Mouse (Mus musculus) forebrain, postnatal 0 days (tissue): ENCODE measurements around the gene Map3k20. TPM values are rescaled to one million over a fixed set of nuclear protein-coding genes. Genes with fewer than 3 reads are reported as not detected.

Experiments used
- ATAC-seq: fragments of 200-750 bp; cut with Nextera tagmentation; 2 replicates; pipeline ENCODE4 v1.8.0; 2017; ENCODE audit warnings: mild to moderate bottlenecking, moderate library complexity
- DNase-seq: peaks from one replicate; pipeline ENCODE4 v3.0.0-alpha.2; 2015
- H3K27ac ChIP-seq: fragments of 300-500 bp; sonication (generic); 2 replicates; pipeline ENCODE4 v1.5.1; 2014; ENCODE audit warnings: low read depth, mild to moderate bottlenecking, antibody characterized with exemption, low read length, moderate library complexity, mixed read lengths
- H3K27me3 ChIP-seq: fragments of 300-500 bp; sonication (generic); 2 replicates; pipeline ENCODE4 v1.6.1; 2014; ENCODE audit warnings: mild to moderate bottlenecking, low read length, mixed read lengths; ENCODE audit not compliant: insufficient read depth
- H3K36me3 ChIP-seq: fragments of 300-500 bp; sonication (generic); 2 replicates; pipeline ENCODE4 v1.6.1; 2014; ENCODE audit warnings: mild to moderate bottlenecking, moderate library complexity; ENCODE audit not compliant: insufficient read depth
- H3K4me1 ChIP-seq: fragments of 300-500 bp; sonication (generic); 2 replicates; pipeline ENCODE4 v1.6.1; 2014; ENCODE audit warnings: antibody characterized with exemption; ENCODE audit not compliant: insufficient read depth
- H3K4me2 ChIP-seq: fragments of 300-500 bp; sonication (generic); 2 replicates; pipeline ENCODE4 v1.6.1; 2014; ENCODE audit warnings: low read depth, mild to moderate bottlenecking, moderate library complexity
- H3K4me3 ChIP-seq: fragments of 300-500 bp; sonication (generic); 2 replicates; pipeline ENCODE4 v1.5.1; 2014; ENCODE audit warnings: low read depth, low read length, mixed read lengths
- H3K9ac ChIP-seq: fragments of 300-500 bp; sonication (generic); 2 replicates; pipeline ENCODE4 v1.6.1; 2014; ENCODE audit warnings: mild to moderate bottlenecking
- H3K9me3 ChIP-seq: fragments of 300-500 bp; sonication (generic); 2 replicates; pipeline ENCODE4 v1.6.1; 2016; ENCODE audit warnings: low read length
- CTCF ChIP-seq: sonication (generic); IDR thresholded peaks from 2 replicates; pipeline ENCODE4 v1.5.1; 2016; ENCODE audit warnings: antibody characterized with exemption, control low read depth, low read depth
- WGBS: fragments of 180-500 bp; shearing (Covaris S2); extraction: QIAGEN DNeasy Blood & Tissue Kit; methylation state at CpG from one replicate; pipeline ENCODE4 v1.1.7; 2014; 5-methylcytosine and 5-hydroxymethylcytosine counted together
- polyA plus RNA-seq: library from polyadenylated mRNA; unstranded; fragments of >200 nt; fragmentation: Nextera tagmentation; extraction: Ambion mirVana; gene quantifications from 2 replicates; pipeline ENCODE4 v1.2.1, GENCODE M21; 2015
- total RNA-seq: library from RNA; depleted of rRNA; stranded (reverse); fragments of >200 nt; gene quantifications from 2 replicates; pipeline ENCODE4 v1.2.3, GENCODE M21; 2014

Map3k20 gene
- total and polyA plus RNA-seq, 2 experiments from 2014 or later, result 3.6 to 8.9 TPM

- TF ChIP-seq CTCF, result no peak
- Histone ChIP-seq H3K36me3 (no peaks in the 10 kb centered on the region), H3K27me3 (no peaks in the 10 kb centered on the region), H3K9ac (no peak overlapping the region), H3K4me1 (no peaks in the 10 kb centered on the region), H3K27ac (no peak overlapping the region), H3K9me3 (no peaks in the 10 kb centered on the region), H3K4me3 (no peak overlapping the region), H3K4me2 (no peak overlapping the region)
- no peak for ATAC-seq
- DNase-seq, result no peak
- 91% methylated on average over 6 of the region's 6 CpGs for WGBS
Measured at GRCm38 (mm10) chr2:72442825-72443224, 157.4 kb downstream of the Map3k20 start.

GRCm38 (mm10) chr2:72443960-72444359 lies 158.5 kb downstream of the Map3k20 start:
- TF ChIP-seq CTCF, result no peak
- Histone ChIP-seq H3K9me3 (no peaks in the 10 kb centered on the region), H3K36me3 (no peaks in the 10 kb centered on the region), H3K27me3 (no peaks in the 10 kb centered on the region), H3K4me3 (no peak overlapping the region), H3K4me1 (no peaks in the 10 kb centered on the region), H3K9ac (no peak overlapping the region), H3K4me2 (no peak overlapping the region), H3K27ac (no peak overlapping the region)
- ATAC-seq, result no peak
- WGBS, result 84% methylated on average over 3 of the region's 3 CpGs
- DNase-seq, result no peak

GRCm38 (mm10) chr2:72446106-72446505 lies 160.7 kb downstream of the Map3k20 start:
- ATAC-seq, result no peak
- H3K27me3 ChIP-seq, result no peaks in the 10 kb centered on the region
- H3K9me3 ChIP-seq, result no peaks in the 10 kb centered on the region
- H3K36me3 ChIP-seq, result no peaks in the 10 kb centered on the region
- no peak overlapping the region for H3K4me2 ChIP-seq
- H3K9ac ChIP-seq, result no peak overlapping the region
- TF ChIP-seq CTCF, result no peak
- no peak overlapping the region for H3K4me3 ChIP-seq
- no peaks in the 10 kb centered on the region for H3K4me1 ChIP-seq
- no peak overlapping the region for H3K27ac ChIP-seq
- no peak for DNase-seq
- WGBS, result 95% methylated on average over 3 of the region's 3 CpGs

- H3K4me1 ChIP-seq, result no peaks in the 10 kb centered on the region
- DNase-seq (no peak), ATAC-seq (no peak)
- no peak overlapping the region for H3K27ac ChIP-seq
- no peaks in the 10 kb centered on the region for H3K36me3 ChIP-seq
- no peaks in the 10 kb centered on the region for H3K27me3 ChIP-seq
- no peak for TF ChIP-seq CTCF
- no peak overlapping the region for H3K9ac ChIP-seq
- H3K4me2 ChIP-seq, result no peak overlapping the region
- WGBS, result 37% methylated on average over 5 of the region's 5 CpGs
- no peak overlapping the region for H3K4me3 ChIP-seq
- no peaks in the 10 kb centered on the region for H3K9me3 ChIP-seq
Measured at GRCm38 (mm10) chr2:72446615-72447014, 161.2 kb downstream of the Map3k20 start.

GRCm38 (mm10) chr2:72453563-72453962 lies 168.1 kb downstream of the Map3k20 start:
- no peak for DNase-seq
- no peak for TF ChIP-seq CTCF
- ATAC-seq, result no peak

GRCm38 (mm10) chr2:72456189-72456588 lies 170.8 kb downstream of the Map3k20 start:
- no peaks in the 10 kb centered on the region for H3K9me3 ChIP-seq
- no peak overlapping the region for H3K4me3 ChIP-seq
- no peaks in the 10 kb centered on the region for H3K4me1 ChIP-seq
- H3K36me3 ChIP-seq, result no peaks in the 10 kb centered on the region
- DNase-seq (no peak), ATAC-seq (no peak)
- H3K27ac ChIP-seq, result no peak overlapping the region
- no peak overlapping the region for H3K9ac ChIP-seq
- H3K27me3 ChIP-seq, result no peaks in the 10 kb centered on the region
- H3K4me2 ChIP-seq, result no peak overlapping the region
- TF ChIP-seq CTCF, result no peak
- 76% methylated on average over 1 of the region's 1 CpGs for WGBS

More at GRCm38 (mm10) chr2:72453563-72453962, 168.1 kb downstream of the Map3k20 start:
- Histone ChIP-seq H3K27me3 (no peaks in the 10 kb centered on the region), H3K36me3 (no peaks in the 10 kb centered on the region), H3K9ac (no peak overlapping the region), H3K4me1 (no peaks in the 10 kb centered on the region), H3K4me3 (no peak overlapping the region), H3K4me2 (no peak overlapping the region), H3K27ac (no peak overlapping the region), H3K9me3 (no peaks in the 10 kb centered on the region)
- WGBS, result 63% methylated on average over 3 of the region's 3 CpGs

GRCm38 (mm10) chr2:72464376-72465014 lies 179.1 kb downstream of the Map3k20 start:
- DNase-seq, result no peak
- Histone ChIP-seq H3K36me3 (no peaks in the 10 kb centered on the region), H3K4me1 (no peaks in the 10 kb centered on the region), H3K4me2 (no peak overlapping the region), H3K9ac (no peak overlapping the region), H3K27ac (no peak overlapping the region), H3K4me3 (no peak overlapping the region), H3K9me3 (no peaks in the 10 kb centered on the region), H3K27me3 (no peaks in the 10 kb centered on the region)
- TF ChIP-seq CTCF, result no peak
- no peak for ATAC-seq
- 79% methylated on average over 7 of the region's 7 CpGs for WGBS
